Mouse (Mus musculus): ENCODE measurements around the gene Pkp1.

- TF ChIP-seq CTCF (IDR thresholded peaks at IDR 0.05; ENCODE audit: control insufficient read depth, insufficient read depth, insufficient read length): no peak
- no peak for TF ChIP-seq FOSL1 (IDR thresholded peaks at IDR 0.05; ENCODE audit: insufficient read depth, low read length, poor library complexity, severe bottlenecking)
- no peak for TF ChIP-seq CEBPB (IDR thresholded peaks at IDR 0.05; ENCODE audit: low read depth)
- no peak for TF ChIP-seq MAX (IDR thresholded peaks at IDR 0.05)
- TF ChIP-seq USF1 (IDR thresholded peaks at IDR 0.05; ENCODE audit: low read depth): no peak
- no peak for TF ChIP-seq MYOG (IDR thresholded peaks at IDR 0.05; ENCODE audit: control insufficient read depth, extremely low read depth, insufficient read length)
- no peak for TF ChIP-seq MYOD1 (IDR thresholded peaks at IDR 0.05; ENCODE audit: control insufficient read depth, insufficient read length, low read depth)
These were observed 5.3 kb downstream of the Pkp1 start for GRCm38 (mm10) chr1:135913657-135914056.
